Mouse (Mus musculus) spleen, postnatal 14 days (tissue): ENCODE results near the gene Prkar1a.
A peak's percentile ranks its signal among the peaks of the same experiment; 100 is the strongest.

Experiments
- DNase-seq, 2 experiments: peaks; one replicate each; pipeline ENCODE4 v3.0.0; 2021 to 2022; ENCODE audit warnings: low spot score in 2 of 2

The Prkar1a gene

GRCm38 (mm10) chr11:109649206-109649605 lies at the start of gene Prkar1a:
Gene Prkar1a, plus strand, starts transcription at chr11:109649405.
- DNase-seq = no peak

GRCm38 (mm10) chr11:109607600-109607999 lies 41.6 kb upstream of the Prkar1a start:
- no peak for DNase-seq

- DNase-seq = no peak
Observed at GRCm38 (mm10) chr11:109608976-109609625, 40.1 kb upstream of the Prkar1a start.

GRCm38 (mm10) chr11:109610046-109610794 lies 39.0 kb upstream of the Prkar1a start:
- no peak for DNase-seq

GRCm38 (mm10) chr11:109610795-109611302 lies 38.4 kb upstream of the Prkar1a start:
- no peak for DNase-seq

- DNase-seq = peak; percentile 99
Observed at GRCm38 (mm10) chr11:109611303-109612149, 37.7 kb upstream of the Prkar1a start, which contains the start of gene Wipi1. Gene Wipi1, minus strand, starts transcription at chr11:109611967.

- DNase-seq = no peak
Observed at GRCm38 (mm10) chr11:109612871-109613529, 36.2 kb upstream of the Prkar1a start.

GRCm38 (mm10) chr11:109615286-109615685 lies 33.9 kb upstream of the Prkar1a start:
- no peak for DNase-seq

- DNase-seq = no peak
Observed at GRCm38 (mm10) chr11:109616352-109616751, 32.9 kb upstream of the Prkar1a start.

- DNase-seq = no peak
Observed at GRCm38 (mm10) chr11:109616766-109617165, 32.4 kb upstream of the Prkar1a start.

GRCm38 (mm10) chr11:109619055-109619454 lies 30.1 kb upstream of the Prkar1a start:
- peak; percentile 45 to 70 for DNase-seq

GRCm38 (mm10) chr11:109620356-109620755 lies 28.8 kb upstream of the Prkar1a start:
- DNase-seq = no peak

GRCm38 (mm10) chr11:109621183-109621582 lies 28.0 kb upstream of the Prkar1a start:
- peak in 1 of 2 experiments; percentile 34 for DNase-seq

- DNase-seq = no peak
Observed at GRCm38 (mm10) chr11:109622518-109623037, 26.6 kb upstream of the Prkar1a start.

GRCm38 (mm10) chr11:109623238-109623637 lies 26.0 kb upstream of the Prkar1a start:
- no peak for DNase-seq

GRCm38 (mm10) chr11:109627648-109628047 lies 21.6 kb upstream of the Prkar1a start:
- no peak for DNase-seq

GRCm38 (mm10) chr11:109628099-109628498 lies 21.1 kb upstream of the Prkar1a start:
- DNase-seq = no peak

- no peak for DNase-seq
Observed at GRCm38 (mm10) chr11:109629021-109629521, 20.1 kb upstream of the Prkar1a start.

GRCm38 (mm10) chr11:109634928-109635327 lies 14.3 kb upstream of the Prkar1a start:
- no peak for DNase-seq

GRCm38 (mm10) chr11:109635871-109636395 lies 13.3 kb upstream of the Prkar1a start:
- DNase-seq = no peak
